Mouse (Mus musculus) heart, embryonic 11.5 days (tissue): ENCODE measurements around the gene Fxyd6. TPM values are rescaled to one million over a fixed set of nuclear protein-coding genes. Genes with fewer than 3 reads are reported as not detected.

Source experiments
- ATAC-seq: fragments of 200-750 bp; cut with Nextera tagmentation; replicated peaks from 2 replicates; pipeline ENCODE4 v1.8.0; 2017; ENCODE audit warnings: moderate library complexity; ENCODE audit not compliant: insufficient number of reproducible peaks, low FRiP score, low TSS enrichment
- H3K27ac ChIP-seq: fragments of 300-500 bp; sonication (generic); 2 replicates; pipeline ENCODE4 v1.5.1; 2014; ENCODE audit warnings: mild to moderate bottlenecking, low read depth, low read length
- H3K27me3 ChIP-seq: fragments of 300-500 bp; sonication (generic); 2 replicates; pipeline ENCODE4 v1.6.1; 2014; ENCODE audit warnings: mild to moderate bottlenecking, low read length, mixed read lengths; ENCODE audit not compliant: control insufficient read depth, insufficient read depth
- H3K36me3 ChIP-seq: fragments of 300-500 bp; sonication (generic); 2 replicates; pipeline ENCODE4 v1.6.1; 2014; ENCODE audit warnings: mild to moderate bottlenecking, low read length, moderate library complexity, mixed read lengths; ENCODE audit not compliant: control insufficient read depth, insufficient read depth
- H3K4me1 ChIP-seq: fragments of 300-500 bp; sonication (generic); 2 replicates; pipeline ENCODE4 v1.6.1; 2014; ENCODE audit warnings: low read length; ENCODE audit not compliant: control insufficient read depth, insufficient read depth
- H3K4me2 ChIP-seq: fragments of 300-500 bp; sonication (generic); 2 replicates; pipeline ENCODE4 v1.6.1; 2014; ENCODE audit warnings: mild to moderate bottlenecking, moderate library complexity
- H3K4me3 ChIP-seq: fragments of 300-500 bp; sonication (generic); 2 replicates; pipeline ENCODE4 v1.5.1; 2014; ENCODE audit warnings: low read depth, low read length
- H3K9ac ChIP-seq: fragments of 300-500 bp; sonication (generic); 2 replicates; pipeline ENCODE4 v1.6.1; 2014; ENCODE audit warnings: mild to moderate bottlenecking, low read depth, low read length, moderate library complexity
- H3K9me3 ChIP-seq: fragments of 300-500 bp; sonication (generic); replicated peaks from 2 replicates; pipeline ENCODE4 v1.6.1; 2016; ENCODE audit warnings: low read length; ENCODE audit not compliant: control insufficient read depth
- WGBS: fragments of 180-500 bp; shearing (Covaris S2); extraction: QIAGEN DNeasy Blood & Tissue Kit; methylation state at CpG from one replicate; pipeline ENCODE4 v1.1.7; 2014; ENCODE audit not compliant: insufficient replicate concordance; 5-methylcytosine and 5-hydroxymethylcytosine counted together
- polyA plus RNA-seq: library from polyadenylated mRNA; unstranded; fragments of >200 nt; fragmentation: Nextera tagmentation; extraction: Ambion mirVana; gene quantifications from 2 replicates; pipeline ENCODE4 v1.2.1, GENCODE M21; 2014

The Fxyd6 gene
- polyA plus RNA-seq, 1 experiment from 2014 or later, result 27.7 TPM

- ATAC-seq, result no peak
- no peaks in the 10 kb centered on the region for H3K27me3 ChIP-seq
- H3K4me2 ChIP-seq, result no peak overlapping the region; the same call in 1 of the 2 replicates
- 20% methylated on average over 5 of the region's 5 CpGs for WGBS
- H3K4me1 ChIP-seq, result peaks cover 8% of the 10 kb centered on the region; the same call in 1 of the 2 replicates
- H3K9ac ChIP-seq, result no peak overlapping the region
- no peak overlapping the region for H3K27ac ChIP-seq
- H3K36me3 ChIP-seq, result no peaks in the 10 kb centered on the region
- H3K4me3 ChIP-seq, result no peak overlapping the region
- no peaks in the 10 kb centered on the region for H3K9me3 ChIP-seq
Observed at GRCm38 (mm10) chr9:45368341-45368901, 1.6 kb upstream of the Fxyd6 start.

- Histone ChIP-seq H3K27me3 (no peaks in the 10 kb centered on the region), H3K9me3 (no peaks in the 10 kb centered on the region), H3K4me3 (peak overlapping the region; percentile 53), H3K36me3 (no peaks in the 10 kb centered on the region), H3K4me1 (peaks cover 8% of the 10 kb centered on the region; the same call in 1 of the 2 replicates), H3K27ac (no peak overlapping the region), H3K4me2 (peak overlapping the region; percentile 89), H3K9ac (peak overlapping the region; percentile 68)
- no peak for ATAC-seq
- WGBS, result 6% methylated on average over 25 of the region's 25 CpGs
Observed at GRCm38 (mm10) chr9:45370616-45371336, 791 bp downstream of the Fxyd6 start.

GRCm38 (mm10) chr9:45371337-45371707, 1.3 kb downstream of the Fxyd6 start:
- WGBS, result 52% methylated on average over 2 of the region's 2 CpGs
- no peak overlapping the region for H3K9ac ChIP-seq
- ATAC-seq, result no peak

GRCm38 (mm10) chr9:45373896-45374295, 3.9 kb downstream of the Fxyd6 start:
- H3K9ac ChIP-seq, result no peak overlapping the region
- no peaks in the 10 kb centered on the region for H3K36me3 ChIP-seq
- no peak overlapping the region for H3K4me2 ChIP-seq
- H3K27ac ChIP-seq, result no peak overlapping the region
- no peaks in the 10 kb centered on the region for H3K9me3 ChIP-seq
- H3K4me1 ChIP-seq, result 0 out of 2 replicates have a peak, but pooled peaks cover 3% of the 10 kb centered on the region
- no peak overlapping the region for H3K4me3 ChIP-seq
- WGBS, result 52% methylated on average over 3 of the region's 3 CpGs
- no peaks in the 10 kb centered on the region for H3K27me3 ChIP-seq
- ATAC-seq, result no peak

More at GRCm38 (mm10) chr9:45371337-45371707, 1.3 kb downstream of the Fxyd6 start:
- peak overlapping the region; percentile 53; the same call in 1 of the 2 replicates for H3K4me3 ChIP-seq
- H3K36me3 ChIP-seq, result no peaks in the 10 kb centered on the region
- H3K4me1 ChIP-seq, result peaks cover 8% of the 10 kb centered on the region; the same call in 1 of the 2 replicates
- no peaks in the 10 kb centered on the region for H3K9me3 ChIP-seq
- no peak overlapping the region for H3K27ac ChIP-seq
- H3K4me2 ChIP-seq, result peak overlapping the region; percentile 89
- no peaks in the 10 kb centered on the region for H3K27me3 ChIP-seq

- H3K27ac ChIP-seq, result no peak overlapping the region
- no peak for ATAC-seq
- no peaks in the 10 kb centered on the region for H3K9me3 ChIP-seq
- H3K36me3 ChIP-seq, result no peaks in the 10 kb centered on the region
- WGBS, result 72% methylated on average over 6 of the region's 6 CpGs
- no peak overlapping the region for H3K4me3 ChIP-seq
- no peak overlapping the region for H3K9ac ChIP-seq
- H3K4me2 ChIP-seq, result no peak overlapping the region
- no peaks in the 10 kb centered on the region for H3K27me3 ChIP-seq
- H3K4me1 ChIP-seq, result 0 out of 2 replicates have a peak, but pooled peaks cover 2% of the 10 kb centered on the region
Observed at GRCm38 (mm10) chr9:45374988-45375502, 5.1 kb downstream of the Fxyd6 start.

- no peak for ATAC-seq
- 50% methylated on average over 4 of the region's 4 CpGs for WGBS
- H3K9ac ChIP-seq, result no peak overlapping the region
Observed at GRCm38 (mm10) chr9:45376427-45376826, 6.4 kb downstream of the Fxyd6 start.

GRCm38 (mm10) chr9:45376883-45377282, 6.9 kb downstream of the Fxyd6 start:
- Histone ChIP-seq H3K36me3 (no peaks in the 10 kb centered on the region), H3K27ac (no peak overlapping the region), H3K4me2 (no peak overlapping the region), H3K9me3 (no peaks in the 10 kb centered on the region), H3K27me3 (no peaks in the 10 kb centered on the region), H3K4me3 (no peak overlapping the region), H3K4me1 (0 out of 2 replicates have a peak, but pooled peaks cover 2% of the 10 kb centered on the region), H3K9ac (no peak overlapping the region)
- ATAC-seq, result no peak
- 74% methylated on average over 2 of the region's 2 CpGs for WGBS

More at GRCm38 (mm10) chr9:45376427-45376826, 6.4 kb downstream of the Fxyd6 start:
- no peaks in the 10 kb centered on the region for H3K9me3 ChIP-seq
- 0 out of 2 replicates have a peak, but pooled peaks cover 2% of the 10 kb centered on the region for H3K4me1 ChIP-seq
- no peak overlapping the region for H3K4me2 ChIP-seq
- no peaks in the 10 kb centered on the region for H3K27me3 ChIP-seq
- no peaks in the 10 kb centered on the region for H3K36me3 ChIP-seq
- H3K27ac ChIP-seq, result no peak overlapping the region
- H3K4me3 ChIP-seq, result no peak overlapping the region

- 50% methylated on average over 10 of the region's 10 CpGs for WGBS
- no peak overlapping the region for H3K27ac ChIP-seq
- H3K9ac ChIP-seq, result no peak overlapping the region
- H3K27me3 ChIP-seq, result no peaks in the 10 kb centered on the region
- H3K4me1 ChIP-seq, result 0 out of 2 replicates have a peak, but pooled peaks cover 2% of the 10 kb centered on the region
- no peak for ATAC-seq
- no peaks in the 10 kb centered on the region for H3K9me3 ChIP-seq
- no peaks in the 10 kb centered on the region for H3K36me3 ChIP-seq
- H3K4me3 ChIP-seq, result no peak overlapping the region
- H3K4me2 ChIP-seq, result no peak overlapping the region
Observed at GRCm38 (mm10) chr9:45380411-45381251, 10.6 kb downstream of the Fxyd6 start.
